Mouse (Mus musculus) limb, embryonic 15.5 days (tissue): ENCODE measurements at regions not wholly inside any gene's neighbourhood (a gene's known extent, or its start where the extent isn't known, plus 50 kb on each side); places are given as distances from the start of the nearest gene placed in this dataset.

Experiments
- ATAC-seq: fragments of 200-750 bp; cut with Nextera tagmentation; 2 replicates; pipeline ENCODE4 v1.8.0; 2017; ENCODE audit warnings: low read depth, moderate TSS enrichment; ENCODE audit not compliant: insufficient number of reproducible peaks, low FRiP score, low TSS enrichment
- H3K27ac ChIP-seq: fragments of 300-500 bp; sonication (generic); 2 replicates; pipeline ENCODE4 v1.5.1; 2015; ENCODE audit warnings: moderate library complexity, mild to moderate bottlenecking, inconsistent platforms
- H3K27me3 ChIP-seq: fragments of 300-500 bp; sonication (generic); 2 replicates; pipeline ENCODE4 v1.6.1; 2015; ENCODE audit warnings: inconsistent platforms
- H3K36me3 ChIP-seq: fragments of 300-500 bp; sonication (generic); 2 replicates; pipeline ENCODE4 v1.6.1; 2015; ENCODE audit warnings: inconsistent platforms
- H3K4me1 ChIP-seq: fragments of 300-500 bp; sonication (generic); 2 replicates; pipeline ENCODE4 v1.6.1; 2015; ENCODE audit warnings: inconsistent platforms
- H3K4me2 ChIP-seq: fragments of 300-500 bp; sonication (generic); 2 replicates; pipeline ENCODE4 v1.6.1; 2015; ENCODE audit warnings: mild to moderate bottlenecking, inconsistent platforms
- H3K4me3 ChIP-seq: fragments of 300-500 bp; sonication (generic); 2 replicates; pipeline ENCODE4 v1.5.1; 2015; ENCODE audit warnings: mild to moderate bottlenecking, inconsistent platforms
- H3K9ac ChIP-seq: fragments of 300-500 bp; sonication (generic); 2 replicates; pipeline ENCODE4 v1.6.1; 2015; ENCODE audit warnings: inconsistent platforms
- H3K9me3 ChIP-seq: fragments of 300-500 bp; sonication (generic); 2 replicates; pipeline ENCODE4 v1.6.1; 2016; ENCODE audit warnings: inconsistent platforms
- WGBS: fragments of 180-500 bp; shearing (Covaris S2); methylation state at CpG from one replicate; pipeline ENCODE4 v1.1.7; 2015; 5-methylcytosine and 5-hydroxymethylcytosine counted together

GRCm38 (mm10) chr3:54443791-54444190 is 82.9 kb downstream of the Postn start:
- Histone ChIP-seq H3K9me3 (no peaks in the 10 kb centered on the region), H3K4me1 (no peaks in the 10 kb centered on the region), H3K9ac (no peak overlapping the region), H3K27ac (no peak overlapping the region), H3K4me2 (no peak overlapping the region), H3K36me3 (no peaks in the 10 kb centered on the region), H3K27me3 (no peaks in the 10 kb centered on the region), H3K4me3 (no peak overlapping the region)
- ATAC-seq, result no peak
- WGBS, result 62% methylated on average over 1 of the region's 1 CpGs

GRCm38 (mm10) chr3:54446889-54447288 is 86.0 kb downstream of the Postn start:
- H3K36me3 ChIP-seq, result no peaks in the 10 kb centered on the region
- no peak overlapping the region for H3K27ac ChIP-seq
- WGBS, result 47% methylated on average over 3 of the region's 3 CpGs
- no peak overlapping the region for H3K4me2 ChIP-seq
- H3K9ac ChIP-seq, result no peak overlapping the region
- no peaks in the 10 kb centered on the region for H3K27me3 ChIP-seq
- H3K4me1 ChIP-seq, result no peaks in the 10 kb centered on the region
- no peaks in the 10 kb centered on the region for H3K9me3 ChIP-seq
- H3K4me3 ChIP-seq, result no peak overlapping the region
- no peak for ATAC-seq

GRCm38 (mm10) chr3:54457416-54457815 is 96.5 kb downstream of the Postn start:
- Histone ChIP-seq H3K4me2 (no peak overlapping the region), H3K27me3 (no peaks in the 10 kb centered on the region), H3K36me3 (no peaks in the 10 kb centered on the region), H3K9ac (no peak overlapping the region), H3K9me3 (no peaks in the 10 kb centered on the region), H3K27ac (no peak overlapping the region), H3K4me1 (no peaks in the 10 kb centered on the region), H3K4me3 (no peak overlapping the region)
- WGBS, result 87% methylated on average over 2 of the region's 2 CpGs
- no peak for ATAC-seq

- Histone ChIP-seq H3K4me1 (no peaks in the 10 kb centered on the region), H3K9ac (no peak overlapping the region), H3K27ac (no peak overlapping the region), H3K27me3 (no peaks in the 10 kb centered on the region), H3K4me3 (no peak overlapping the region), H3K9me3 (no peaks in the 10 kb centered on the region), H3K4me2 (no peak overlapping the region), H3K36me3 (no peaks in the 10 kb centered on the region)
- WGBS, result 82% methylated on average over 6 of the region's 6 CpGs
- ATAC-seq, result no peak
Observed at GRCm38 (mm10) chr3:54461366-54461765, 100.5 kb downstream of the Postn start.

- Histone ChIP-seq H3K9me3 (no peaks in the 10 kb centered on the region), H3K27ac (no peak overlapping the region), H3K4me2 (no peak overlapping the region), H3K9ac (no peak overlapping the region), H3K36me3 (no peaks in the 10 kb centered on the region), H3K4me3 (no peak overlapping the region), H3K4me1 (no peaks in the 10 kb centered on the region), H3K27me3 (no peaks in the 10 kb centered on the region)
- ATAC-seq, result no peak
Observed at GRCm38 (mm10) chr3:54466097-54466496, 105.2 kb downstream of the Postn start.

- no peak for ATAC-seq
Observed at GRCm38 (mm10) chr3:54474209-54474608, 113.3 kb downstream of the Postn start.

GRCm38 (mm10) chr3:54475879-54476278 is 115.0 kb downstream of the Postn start:
- Histone ChIP-seq H3K27me3 (no peaks in the 10 kb centered on the region), H3K4me1 (peaks cover 15% of the 10 kb centered on the region; the same call in 1 of the 2 replicates), H3K9ac (no peak overlapping the region), H3K4me3 (no peak overlapping the region), H3K4me2 (no peak overlapping the region), H3K36me3 (no peaks in the 10 kb centered on the region), H3K9me3 (no peaks in the 10 kb centered on the region), H3K27ac (no peak overlapping the region)
- 39% methylated on average over 3 of the region's 3 CpGs for WGBS
- ATAC-seq, result no peak

More at GRCm38 (mm10) chr3:54474209-54474608, 113.3 kb downstream of the Postn start:
- no peak overlapping the region for H3K27ac ChIP-seq
- H3K4me3 ChIP-seq, result no peak overlapping the region
- no peaks in the 10 kb centered on the region for H3K27me3 ChIP-seq
- H3K4me1 ChIP-seq, result peaks cover 11% of the 10 kb centered on the region; the same call in 1 of the 2 replicates
- H3K9ac ChIP-seq, result no peak overlapping the region
- no peak overlapping the region for H3K4me2 ChIP-seq
- H3K9me3 ChIP-seq, result no peaks in the 10 kb centered on the region
- H3K36me3 ChIP-seq, result no peaks in the 10 kb centered on the region
- 63% methylated on average over 6 of the region's 6 CpGs for WGBS

GRCm38 (mm10) chr3:54477986-54478385 is 117.1 kb downstream of the Postn start:
- no peak overlapping the region for H3K4me3 ChIP-seq
- WGBS, result 41% methylated on average over 4 of the region's 4 CpGs
- H3K9me3 ChIP-seq, result no peaks in the 10 kb centered on the region
- no peak overlapping the region for H3K9ac ChIP-seq
- H3K27ac ChIP-seq, result peak overlapping the region; percentile 60
- H3K4me1 ChIP-seq, result peaks cover 15% of the 10 kb centered on the region; the same call in 1 of the 2 replicates
- no peaks in the 10 kb centered on the region for H3K36me3 ChIP-seq
- H3K4me2 ChIP-seq, result no peak overlapping the region
- no peaks in the 10 kb centered on the region for H3K27me3 ChIP-seq
- 0 out of 2 replicates have a peak, but pooled peaks have one; percentile 69 for ATAC-seq

- peaks cover 15% of the 10 kb centered on the region; the same call in 1 of the 2 replicates for H3K4me1 ChIP-seq
- H3K36me3 ChIP-seq, result no peaks in the 10 kb centered on the region
- 70% methylated on average over 6 of the region's 6 CpGs for WGBS
- ATAC-seq, result no peak
- H3K9ac ChIP-seq, result no peak overlapping the region
- no peak overlapping the region for H3K4me3 ChIP-seq
- H3K4me2 ChIP-seq, result no peak overlapping the region
- H3K9me3 ChIP-seq, result no peaks in the 10 kb centered on the region
- H3K27me3 ChIP-seq, result no peaks in the 10 kb centered on the region
- H3K27ac ChIP-seq, result no peak overlapping the region
Observed at GRCm38 (mm10) chr3:54480251-54480650, 119.3 kb downstream of the Postn start.

- WGBS, result 93% methylated on average over 2 of the region's 2 CpGs
- no peaks in the 10 kb centered on the region for H3K27me3 ChIP-seq
- H3K4me3 ChIP-seq, result no peak overlapping the region
- H3K4me2 ChIP-seq, result no peak overlapping the region
- no peaks in the 10 kb centered on the region for H3K9me3 ChIP-seq
- no peaks in the 10 kb centered on the region for H3K36me3 ChIP-seq
- H3K27ac ChIP-seq, result no peak overlapping the region
- H3K9ac ChIP-seq, result no peak overlapping the region
- H3K4me1 ChIP-seq, result peaks cover 7% of the 10 kb centered on the region
- no peak for ATAC-seq
Observed at GRCm38 (mm10) chr3:54487346-54487745, 126.4 kb downstream of the Postn start.

- Histone ChIP-seq H3K4me2 (no peak overlapping the region), H3K36me3 (no peaks in the 10 kb centered on the region), H3K27ac (no peak overlapping the region), H3K27me3 (no peaks in the 10 kb centered on the region), H3K4me3 (no peak overlapping the region), H3K4me1 (peaks cover 7% of the 10 kb centered on the region), H3K9ac (no peak overlapping the region), H3K9me3 (no peaks in the 10 kb centered on the region)
- 75% methylated on average over 4 of the region's 4 CpGs for WGBS
- ATAC-seq, result no peak
Observed at GRCm38 (mm10) chr3:54487844-54488243, 126.9 kb downstream of the Postn start.

GRCm38 (mm10) chr3:54490249-54490900 is 129.5 kb downstream of the Postn start:
- Histone ChIP-seq H3K27me3 (no peaks in the 10 kb centered on the region), H3K9me3 (no peaks in the 10 kb centered on the region), H3K36me3 (no peaks in the 10 kb centered on the region), H3K4me1 (peaks cover 7% of the 10 kb centered on the region), H3K27ac (peak overlapping the region; percentile 64; the same call in 1 of the 2 replicates), H3K4me2 (no peak overlapping the region), H3K9ac (no peak overlapping the region), H3K4me3 (no peak overlapping the region)
- 49% methylated on average over 5 of the region's 5 CpGs for WGBS
- peak; percentile 58; the same call in 1 of the 2 replicates for ATAC-seq

- ATAC-seq, result no peak
- H3K4me2 ChIP-seq, result no peak overlapping the region
- no peaks in the 10 kb centered on the region for H3K9me3 ChIP-seq
- peaks cover 7% of the 10 kb centered on the region for H3K4me1 ChIP-seq
- no peak overlapping the region for H3K27ac ChIP-seq
- no peaks in the 10 kb centered on the region for H3K36me3 ChIP-seq
- H3K9ac ChIP-seq, result no peak overlapping the region
- no peak overlapping the region for H3K4me3 ChIP-seq
- no peaks in the 10 kb centered on the region for H3K27me3 ChIP-seq
- 84% methylated on average over 3 of the region's 3 CpGs for WGBS
Observed at GRCm38 (mm10) chr3:54493567-54493966, 132.7 kb downstream of the Postn start.
